8 mouse cellular contexts compared by ENCODE assay signal in genomic region chr19:29523230-29523582, GRCm38 (mm10). TPM values are rescaled to one million over a fixed set of nuclear protein-coding genes. Genes with fewer than 3 reads are reported as not detected.
DNase-seq lines count a peak whose midpoint lies in the region; ATAC-seq and TF ChIP-seq lines count a peak whose summit lies in the region.

No protein-coding gene starts in this region.

- H3K36me3 ChIP-seq in lung, postnatal 0 days (ENCODE audit: insufficient read depth, low read length): no peaks in the 10 kb centered on the region
- H3K36me3 ChIP-seq in embryonic facial prominence, embryonic 12.5 days: no peaks in the 10 kb centered on the region
- 0 out of 2 replicates have a peak, but pooled peaks cover 6% of the 10 kb centered on the region for H3K36me3 ChIP-seq in intestine, embryonic 14.5 days (ENCODE audit: control insufficient read depth, insufficient read depth, low read length)
- H3K36me3 ChIP-seq in neural tube, embryonic 14.5 days (ENCODE audit: control insufficient read depth, insufficient read depth, low read length): no peaks in the 10 kb centered on the region

- H3K4me2 ChIP-seq in lung, postnatal 0 days (replicated peaks; ENCODE audit: low read depth, low read length): peak overlapping the region; percentile 77
- peak overlapping the region; percentile 65 for H3K4me2 ChIP-seq in embryonic facial prominence, embryonic 12.5 days (replicated peaks)
- H3K4me2 ChIP-seq in intestine, embryonic 14.5 days (ENCODE audit: low read length): peak overlapping the region; percentile 83
- H3K4me2 ChIP-seq in neural tube, embryonic 14.5 days (ENCODE audit: low read depth, low read length): peak overlapping the region; percentile 80

- peak overlapping the region; percentile 95 for H3K4me3 ChIP-seq in lung, postnatal 0 days (ENCODE audit: low read depth, low read length)
- peak overlapping the region; percentile 93 for H3K4me3 ChIP-seq in embryonic facial prominence, embryonic 12.5 days
- peak overlapping the region; percentile 87 for H3K4me3 ChIP-seq in intestine, embryonic 14.5 days (ENCODE audit: low read depth, low read length)
- H3K4me3 ChIP-seq in neural tube, embryonic 14.5 days (ENCODE audit: low read depth, low read length): peak overlapping the region; percentile 83

- 0% methylated on average over 9 of the region's 9 CpGs for WGBS in lung, postnatal 0 days
- 0% methylated on average over 9 of the region's 9 CpGs for WGBS in embryonic facial prominence, embryonic 12.5 days
- 0% methylated on average over 9 of the region's 9 CpGs for WGBS in intestine, embryonic 14.5 days
- 3% methylated on average over 9 of the region's 9 CpGs for WGBS in neural tube, embryonic 14.5 days

- peak overlapping the region; percentile 86 for H3K9ac ChIP-seq in lung, postnatal 0 days (replicated peaks; ENCODE audit: low read depth)
- H3K9ac ChIP-seq in embryonic facial prominence, embryonic 12.5 days: peak overlapping the region; percentile 95
- H3K9ac ChIP-seq in intestine, embryonic 14.5 days (ENCODE audit: low read length): peak overlapping the region; percentile 93
- H3K9ac ChIP-seq in neural tube, embryonic 14.5 days (replicated peaks; ENCODE audit: low read depth, low read length): peak overlapping the region; percentile 86

- H3K27ac ChIP-seq in lung, postnatal 0 days (ENCODE audit: low read length): peak overlapping the region; percentile 97
- peak overlapping the region; percentile 97 for H3K27ac ChIP-seq in embryonic facial prominence, embryonic 12.5 days
- H3K27ac ChIP-seq in intestine, embryonic 14.5 days (ENCODE audit: low read depth): peak overlapping the region; percentile 89; the same call in 1 of the 2 replicates
- no peak overlapping the region for H3K27ac ChIP-seq in neural tube, embryonic 14.5 days (ENCODE audit: low read depth, low read length)

- ATAC-seq in lung, postnatal 0 days: no peak
- ATAC-seq in embryonic facial prominence, embryonic 12.5 days (ENCODE audit: insufficient number of reproducible peaks, insufficient read depth, low FRiP score, low TSS enrichment): no peak
- no peak for ATAC-seq in intestine, embryonic 14.5 days (replicated peaks; ENCODE audit: low FRiP score, low TSS enrichment, low read depth)
- ATAC-seq in neural tube, embryonic 14.5 days (ENCODE audit: low read depth): no peak

- TF ChIP-seq CTCF in lung, postnatal 0 days (IDR thresholded peaks at IDR 0.05): no peak

- DNase-seq in lung, postnatal 0 days (ENCODE audit: low spot score): no peak
- DNase-seq in lung, postnatal 36 days: no peak
- peak; percentile 61 for DNase-seq in intestine, embryonic 14.5 days (ENCODE audit: low spot score)
- DNase-seq in frontal cortex, postnatal 25 days (ENCODE audit: low spot score in 2 of 2): no peak
- DNase-seq in retina, embryonic 14.5 days (ENCODE audit: low spot score): no peak
- no peak for DNase-seq in cerebellum, adult 11 months

- H3K4me1 ChIP-seq in lung, postnatal 0 days (ENCODE audit: insufficient read depth, low read depth, low read length): peaks cover 7% of the 10 kb centered on the region; the same call in 1 of the 2 replicates
- peaks cover 6% of the 10 kb centered on the region; the same call in 1 of the 2 replicates for H3K4me1 ChIP-seq in embryonic facial prominence, embryonic 12.5 days
- peaks cover 9% of the 10 kb centered on the region for H3K4me1 ChIP-seq in intestine, embryonic 14.5 days (replicated peaks; ENCODE audit: control insufficient read depth, insufficient read depth, low read length)
- H3K4me1 ChIP-seq in neural tube, embryonic 14.5 days (ENCODE audit: control insufficient read depth, insufficient read depth, low read length): peaks cover 7% of the 10 kb centered on the region

- H3K27me3 ChIP-seq in lung, postnatal 0 days (replicated peaks; ENCODE audit: insufficient read depth, low read length): no peaks in the 10 kb centered on the region
- no peaks in the 10 kb centered on the region for H3K27me3 ChIP-seq in embryonic facial prominence, embryonic 12.5 days
- H3K27me3 ChIP-seq in intestine, embryonic 14.5 days (replicated peaks; ENCODE audit: control insufficient read depth, insufficient read depth, low read length): no peaks in the 10 kb centered on the region
- no peaks in the 10 kb centered on the region for H3K27me3 ChIP-seq in neural tube, embryonic 14.5 days (ENCODE audit: control insufficient read depth, insufficient read depth, low read length)

- H3K9me3 ChIP-seq in lung, postnatal 0 days (ENCODE audit: low read length): no peaks in the 10 kb centered on the region
- H3K9me3 ChIP-seq in embryonic facial prominence, embryonic 12.5 days: no peaks in the 10 kb centered on the region
- H3K9me3 ChIP-seq in intestine, embryonic 14.5 days (ENCODE audit: control insufficient read depth, low read length): no peaks in the 10 kb centered on the region
- no peaks in the 10 kb centered on the region for H3K9me3 ChIP-seq in neural tube, embryonic 14.5 days (ENCODE audit: control insufficient read depth, low read length)

- no peak for TF ChIP-seq EP300 in lung, postnatal 0 days (IDR thresholded peaks at IDR 0.05)

RNA-seq across cellular contexts. Expression of gene Ric1, which starts 1.1 kb away (rescaled TPM):
- 17.7 and 18.6 TPM in 2 replicates for polyA plus RNA-seq in lung, postnatal 0 days (2015; fragmentation: Nextera tagmentation; extraction: Ambion mirVana)
- 30.6 and 31.4 TPM in 2 replicates for polyA plus RNA-seq in embryonic facial prominence, embryonic 12.5 days (2016; fragmentation: Nextera tagmentation; extraction: Ambion mirVana)
- 15.8 TPM in 2 replicates for polyA plus RNA-seq in intestine, embryonic 14.5 days (2014; fragmentation: Nextera tagmentation; extraction: Ambion mirVana)
- polyA plus RNA-seq in neural tube, embryonic 14.5 days (2014; fragmentation: Nextera tagmentation; extraction: Ambion mirVana): 21.2 and 22.7 TPM in 2 replicates
